Mouse (Mus musculus) lung, adult 2 months (tissue): ENCODE data around the gene Rarb.

Experiments used
- CTCF ChIP-seq: fragments of 200-500 bp; IDR thresholded peaks from 2 replicates; pipeline ENCODE4 v1.5.1; 2011; ENCODE audit warnings: mild to moderate bottlenecking, low read length, control low read depth; ENCODE audit not compliant: insufficient read depth
- POLR2A ChIP-seq: fragments of 200-500 bp; IDR thresholded peaks from 2 replicates; pipeline ENCODE4 v1.6.1; 2011; ENCODE audit warnings: low read depth, mild to moderate bottlenecking, control low read depth, low read length, borderline replicate concordance; ENCODE audit errors: extremely low read depth

DNA sequence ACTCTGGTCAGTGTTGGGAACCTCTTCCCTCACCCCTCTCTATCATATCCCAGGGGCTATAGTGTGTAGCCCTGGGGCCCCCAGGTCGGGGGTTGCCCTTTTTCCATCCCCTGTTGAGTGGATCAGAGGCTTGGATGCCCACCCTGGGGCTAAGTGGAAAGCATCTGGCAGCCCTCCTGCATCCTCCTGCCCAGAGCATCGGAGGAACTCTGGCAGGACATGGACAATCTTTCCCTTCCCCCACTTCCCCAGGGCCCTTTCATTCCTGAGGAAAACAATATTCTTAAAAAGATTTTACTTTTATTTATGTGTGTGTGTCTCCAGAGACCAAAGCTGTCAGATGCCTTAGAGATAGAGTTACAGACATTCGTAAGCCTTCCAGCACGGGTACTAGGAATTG lies 281.5 kb downstream of the Rarb start:
- TF ChIP-seq CTCF (no peak), POLR2A (no peak)
